Mouse (Mus musculus): ENCODE measurements at regions not wholly inside any gene's neighbourhood (a gene's known extent, or its start where the extent isn't known, plus 50 kb on each side); places are given as distances from the start of the nearest gene placed in this dataset.
A peak's percentile ranks its signal among the peaks of the same experiment; 100 is the strongest.

DNA sequence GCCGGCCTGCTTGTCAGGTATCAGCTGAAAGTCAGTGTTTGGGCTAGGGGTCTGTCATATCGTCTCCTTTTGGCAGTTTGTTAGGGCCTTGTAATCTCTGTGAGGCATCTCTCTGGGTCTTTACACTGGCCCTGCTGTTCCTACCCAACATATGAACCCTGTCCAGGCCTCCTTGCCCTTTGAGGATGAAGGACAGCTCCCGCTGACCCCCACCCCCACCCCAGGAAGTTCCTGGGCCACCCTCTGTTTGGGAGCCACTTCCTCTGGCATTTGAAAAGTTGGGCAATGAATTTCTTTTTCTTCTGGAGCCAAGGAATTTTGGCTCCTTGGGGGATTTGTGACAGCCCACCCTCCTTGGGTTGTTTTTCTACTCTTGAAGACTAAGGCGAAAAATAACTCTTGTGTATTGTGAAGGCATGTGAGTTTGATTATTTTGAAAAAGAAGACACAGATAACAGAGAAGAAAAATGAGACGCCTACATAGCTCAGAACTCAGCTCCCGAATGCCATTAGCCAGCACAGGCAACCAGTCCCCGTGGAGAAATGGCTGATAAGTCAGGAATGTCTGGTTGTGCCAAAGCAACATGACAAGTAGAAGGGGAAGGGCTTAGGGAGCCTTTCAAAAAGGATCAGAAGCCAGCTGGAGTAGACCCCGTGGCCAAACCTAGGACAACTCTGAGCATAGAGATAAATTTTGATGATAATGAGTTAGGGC, 249.5 kb downstream of the Gm49356 start:
- no peak for ATAC-seq (replicated peaks; ENCODE audit: insufficient number of reproducible peaks, low FRiP score, low TSS enrichment, poor library complexity, severe bottlenecking)

GRCm38 (mm10) chr15:59141621-59142020, 252.5 kb downstream of the Gm49356 start:
- ATAC-seq (replicated peaks; ENCODE audit: insufficient number of reproducible peaks, low FRiP score, low TSS enrichment, poor library complexity, severe bottlenecking) = no peak

- no peak for ATAC-seq (replicated peaks; ENCODE audit: insufficient number of reproducible peaks, low FRiP score, low TSS enrichment, poor library complexity, severe bottlenecking)
Measured at GRCm38 (mm10) chr15:59142481-59142880, 253.4 kb downstream of the Gm49356 start.

GRCm38 (mm10) chr15:59143891-59144290, 254.8 kb downstream of the Gm49356 start:
- ATAC-seq (replicated peaks; ENCODE audit: insufficient number of reproducible peaks, low FRiP score, low TSS enrichment, poor library complexity, severe bottlenecking) = no peak

DNA sequence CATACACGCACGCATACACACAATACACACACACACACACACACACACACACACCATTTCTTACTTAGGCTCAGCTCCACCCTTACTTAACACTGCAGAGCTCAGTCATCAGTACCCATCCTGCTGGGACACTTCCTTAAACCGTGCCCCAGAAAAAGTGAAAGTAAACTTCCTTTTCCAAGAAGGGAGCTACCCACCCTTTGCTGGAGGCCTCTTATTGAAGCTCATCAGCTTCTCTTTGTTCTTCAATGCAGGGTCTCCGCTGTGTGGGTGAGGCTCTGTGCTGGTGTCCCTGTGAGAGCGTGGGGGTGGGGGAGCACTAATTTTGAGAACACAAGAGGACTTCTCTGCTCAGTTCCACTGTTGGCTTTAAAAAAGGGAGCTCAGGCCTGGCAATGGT, 256.6 kb downstream of the Gm49356 start:
- peak; percentile 75 for ATAC-seq (replicated peaks; ENCODE audit: insufficient number of reproducible peaks, low FRiP score, low TSS enrichment, poor library complexity, severe bottlenecking)

- ATAC-seq (replicated peaks; ENCODE audit: insufficient number of reproducible peaks, low FRiP score, low TSS enrichment, poor library complexity, severe bottlenecking) = no peak
Measured at GRCm38 (mm10) chr15:59146111-59146510, 257.0 kb downstream of the Gm49356 start.

- no peak for ATAC-seq (replicated peaks; ENCODE audit: insufficient number of reproducible peaks, low FRiP score, low TSS enrichment, poor library complexity, severe bottlenecking)
Measured at GRCm38 (mm10) chr15:59146586-59147085, 257.5 kb downstream of the Gm49356 start.

DNA sequence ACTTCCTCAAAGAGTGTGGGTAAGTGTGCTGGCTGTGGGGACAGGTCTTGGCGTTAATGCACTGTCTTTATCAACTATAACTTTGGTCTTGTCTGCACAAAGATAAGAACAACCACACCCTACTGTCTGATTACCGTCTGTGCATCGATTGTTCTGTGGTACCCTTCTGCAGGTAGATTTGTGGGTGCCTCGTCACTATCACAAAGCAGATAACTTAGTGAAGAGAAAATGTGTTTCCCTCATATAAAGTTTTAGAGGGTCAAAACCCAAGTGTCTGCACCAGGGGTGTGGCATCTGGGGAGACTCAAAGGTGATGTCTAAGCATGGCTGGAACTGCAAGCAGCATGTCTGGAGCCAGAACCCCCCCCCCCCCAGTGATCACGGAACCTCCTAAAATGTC, 259.4 kb downstream of the Gm49356 start:
- ATAC-seq (replicated peaks; ENCODE audit: insufficient number of reproducible peaks, low FRiP score, low TSS enrichment, poor library complexity, severe bottlenecking) = no peak

GRCm38 (mm10) chr15:59151506-59151905, 262.4 kb downstream of the Gm49356 start:
- no peak for ATAC-seq (replicated peaks; ENCODE audit: insufficient number of reproducible peaks, low FRiP score, low TSS enrichment, poor library complexity, severe bottlenecking)

- ATAC-seq (replicated peaks; ENCODE audit: insufficient number of reproducible peaks, low FRiP score, low TSS enrichment, poor library complexity, severe bottlenecking) = no peak
Measured at GRCm38 (mm10) chr15:59152786-59153388, 263.8 kb downstream of the Gm49356 start.

GRCm38 (mm10) chr15:59153416-59154250, 264.5 kb downstream of the Gm49356 start:
- ATAC-seq (replicated peaks; ENCODE audit: insufficient number of reproducible peaks, low FRiP score, low TSS enrichment, poor library complexity, severe bottlenecking) = no peak

DNA sequence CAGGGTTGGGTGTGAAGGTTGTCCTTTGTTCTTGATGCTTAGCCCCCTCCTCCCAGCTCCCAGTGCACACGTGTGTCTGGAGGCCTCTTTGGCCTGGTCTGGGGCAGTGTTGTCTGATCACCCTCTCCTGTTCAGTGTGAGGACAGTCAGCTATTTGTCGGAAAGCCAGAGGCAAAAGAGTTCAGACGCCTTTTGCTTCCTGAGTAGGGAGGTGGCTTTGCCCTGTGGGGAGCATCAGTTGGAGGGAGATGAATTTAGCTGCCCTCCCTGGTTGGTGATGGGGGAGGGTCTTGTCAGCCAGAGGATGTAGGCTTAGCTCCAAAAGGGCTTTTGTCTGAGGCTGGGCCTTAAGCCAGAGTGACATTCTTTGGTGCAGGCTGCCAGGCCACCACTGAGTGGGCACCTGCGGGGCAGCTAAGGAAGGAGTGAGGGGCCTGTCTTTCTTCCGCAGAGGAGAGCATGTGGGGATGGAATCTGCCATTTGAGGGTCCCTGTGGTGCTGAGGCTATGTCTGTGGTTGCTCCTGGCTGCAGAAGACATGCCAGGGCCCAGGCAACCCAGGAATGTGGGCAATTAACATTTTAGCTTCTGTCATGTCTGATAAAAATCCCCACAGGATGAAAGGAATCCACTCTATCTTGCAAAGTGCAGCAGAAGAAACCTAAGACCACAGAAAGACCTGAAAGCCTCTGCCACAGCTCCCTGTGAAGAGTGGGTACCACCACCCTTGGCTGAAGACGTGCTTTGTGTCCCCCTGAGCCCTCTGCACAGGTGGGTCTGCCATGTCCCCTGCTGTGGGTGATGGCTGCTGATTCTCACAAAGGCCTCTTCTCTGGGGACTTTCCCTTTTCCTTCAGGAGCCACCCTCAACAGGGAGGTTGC, 265.6 kb downstream of the Gm49356 start:
- no peak for ATAC-seq (replicated peaks; ENCODE audit: insufficient number of reproducible peaks, low FRiP score, low TSS enrichment, poor library complexity, severe bottlenecking)

DNA sequence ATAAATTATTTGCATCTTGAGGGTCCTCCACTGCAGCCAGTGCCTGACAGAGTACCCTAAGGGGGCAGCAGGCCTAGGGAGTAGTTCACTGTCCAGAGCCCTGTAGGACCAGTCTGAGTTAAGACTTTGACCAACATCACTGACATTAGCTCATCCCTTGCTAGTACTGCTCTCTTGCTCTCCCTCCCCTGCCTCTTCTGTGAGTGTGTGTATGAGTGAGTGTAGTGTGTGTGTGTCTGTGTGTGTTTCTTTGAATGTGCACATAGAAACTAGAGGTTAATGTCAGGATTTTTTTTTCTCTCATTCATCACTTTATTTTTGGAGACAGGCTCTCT, 266.2 kb downstream of the Gm49356 start:
- no peak for ATAC-seq (replicated peaks; ENCODE audit: insufficient number of reproducible peaks, low FRiP score, low TSS enrichment, poor library complexity, severe bottlenecking)

DNA sequence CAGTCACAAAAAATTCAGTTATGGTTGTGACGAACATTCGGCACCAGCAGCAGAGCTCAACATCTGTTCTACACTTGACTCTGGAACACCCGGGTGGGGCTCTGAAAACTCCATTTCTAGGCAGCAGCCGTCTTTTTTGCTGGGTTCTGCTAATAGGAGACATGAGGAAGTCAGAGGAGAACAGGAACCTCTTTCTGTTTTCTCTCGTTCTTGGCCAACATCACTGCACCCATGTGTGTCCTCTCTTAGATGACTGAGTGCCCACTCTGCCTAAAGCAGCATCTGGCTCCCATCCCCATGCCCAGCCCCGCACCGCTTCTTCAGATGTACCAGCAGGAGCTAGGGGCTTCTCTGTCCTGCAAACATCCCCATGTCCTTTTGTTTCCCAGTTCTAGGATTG, 267.2 kb downstream of the Gm49356 start:
- peak; percentile 55; the same call in 1 of the 2 replicates for ATAC-seq (replicated peaks; ENCODE audit: insufficient number of reproducible peaks, low FRiP score, low TSS enrichment, poor library complexity, severe bottlenecking)

DNA sequence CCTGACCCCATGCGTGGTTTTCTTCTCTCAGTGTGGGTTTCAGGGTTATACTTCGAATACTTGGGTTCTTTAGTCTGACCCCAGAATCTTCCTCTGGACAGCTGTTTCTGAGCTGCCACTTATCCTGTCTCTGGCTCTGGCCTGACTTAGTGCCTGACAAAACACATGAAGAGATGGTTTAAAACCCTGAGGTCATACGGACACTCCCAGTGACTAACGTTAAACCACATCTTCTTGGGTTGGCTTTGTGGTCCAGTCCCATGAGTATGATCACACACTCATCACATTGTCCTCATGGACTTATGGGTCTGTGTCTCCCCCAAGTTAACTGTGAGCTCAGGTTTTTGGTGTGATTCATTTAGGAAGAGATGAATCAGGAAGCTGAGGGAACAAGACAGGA, 269.7 kb downstream of the Gm49356 start:
- ATAC-seq (replicated peaks; ENCODE audit: insufficient number of reproducible peaks, low FRiP score, low TSS enrichment, poor library complexity, severe bottlenecking) = no peak

- no peak for ATAC-seq (replicated peaks; ENCODE audit: insufficient number of reproducible peaks, low FRiP score, low TSS enrichment, poor library complexity, severe bottlenecking)
Measured at GRCm38 (mm10) chr15:59160931-59161920, 272.1 kb downstream of the Gm49356 start.

DNA sequence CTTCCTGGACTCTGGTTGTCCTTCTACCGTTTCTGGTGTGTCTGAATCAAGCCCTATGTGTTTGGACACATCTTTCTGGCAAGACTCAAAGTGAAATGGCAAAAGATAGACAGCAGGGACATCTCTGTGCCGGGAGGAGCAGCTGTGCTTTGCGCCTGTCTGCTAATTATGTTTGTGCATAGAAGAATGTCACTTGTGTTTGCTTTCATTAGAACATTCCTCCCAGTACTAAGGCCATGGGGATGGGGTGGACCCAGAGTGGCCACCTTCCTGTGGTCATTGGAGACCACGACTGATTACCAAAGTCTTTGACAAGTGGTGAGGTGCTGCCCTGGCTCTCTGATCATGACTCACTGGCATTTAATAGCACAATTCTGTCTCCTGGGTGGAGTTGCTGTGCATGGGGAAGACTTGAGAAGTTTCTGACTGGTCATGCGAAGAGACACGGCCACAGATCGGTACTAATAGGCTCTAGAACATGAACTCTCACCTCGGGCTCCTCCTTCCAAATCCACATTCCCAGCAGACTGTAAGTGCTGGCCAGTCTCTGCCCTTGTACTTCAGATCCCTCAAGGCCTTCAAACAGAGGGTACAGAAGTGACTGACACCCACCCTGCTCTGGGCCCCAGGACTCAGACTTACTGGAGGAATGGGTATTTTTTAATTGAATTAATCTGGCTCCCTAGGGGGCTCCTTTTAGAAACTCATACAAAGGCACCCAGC, 279.0 kb downstream of the Gm49356 start:
- no peak for ATAC-seq (replicated peaks; ENCODE audit: insufficient number of reproducible peaks, low FRiP score, low TSS enrichment, poor library complexity, severe bottlenecking)
